Mouse (Mus musculus) spleen, adult 2 months (tissue): ENCODE results near the gene Atp1b4. TPM values are rescaled to one million over a fixed set of nuclear protein-coding genes. Genes with fewer than 3 reads are reported as not detected.
"Not testable (repeated sequence)": the region's sequence is repeated elsewhere in the genome, so short reads cannot be mapped to it uniquely, and the experiment has no call there.

Experiments used
- DNase-seq, 2 experiments: peaks; one replicate each; pipeline versions ENCODE4 v3.0.0 to v3.0.0-alpha.2; 2012 to 2021; ENCODE audit warnings: low spot score in 2 of 2, low read depth in 1 of 2
- H3K27ac ChIP-seq: fragments of 200-500 bp; 2 replicates; pipeline ENCODE4 v1.5.1; 2012; ENCODE audit warnings: low read length, inconsistent platforms; ENCODE audit not compliant: insufficient read depth
- H3K27me3 ChIP-seq: fragments of 200-500 bp; 2 replicates; pipeline ENCODE4 v1.6.1; 2012; ENCODE audit warnings: mild to moderate bottlenecking, moderate library complexity, low read length, inconsistent platforms; ENCODE audit not compliant: control insufficient read depth, insufficient read depth
- H3K36me3 ChIP-seq: fragments of 200-500 bp; 2 replicates; pipeline ENCODE4 v1.6.1; 2012; ENCODE audit warnings: mild to moderate bottlenecking, low read length, inconsistent platforms; ENCODE audit not compliant: control insufficient read depth, insufficient read depth
- H3K4me1 ChIP-seq: fragments of 200-500 bp; 2 replicates; pipeline ENCODE4 v1.6.1; 2011; ENCODE audit warnings: inconsistent platforms; ENCODE audit not compliant: control insufficient read depth, insufficient read depth, insufficient read length
- H3K4me3 ChIP-seq: fragments of 200-500 bp; 2 replicates; pipeline ENCODE4 v1.5.1; 2011; ENCODE audit warnings: mild to moderate bottlenecking, inconsistent platforms; ENCODE audit not compliant: insufficient read depth, insufficient read length; ENCODE audit errors: extremely low read depth
- CTCF ChIP-seq: fragments of 200-500 bp; IDR thresholded peaks from 2 replicates; pipeline ENCODE4 v1.5.1; 2011; ENCODE audit warnings: mild to moderate bottlenecking, inconsistent platforms; ENCODE audit not compliant: insufficient read depth, insufficient read length, insufficient replicate concordance; ENCODE audit errors: extremely low read depth
- POLR2A ChIP-seq: fragments of 200-500 bp; IDR thresholded peaks from 2 replicates; pipeline ENCODE4 v1.6.1; 2011; ENCODE audit warnings: low read depth, low read length, inconsistent platforms
- whole genome bisulfite sequencing: fragments of 180-500 bp; shearing (Covaris S2); methylation state at CpG from one replicate; pipeline ENCODE4 v1.1.7; 2018; 5-methylcytosine and 5-hydroxymethylcytosine counted together
- polyA plus RNA-seq: library from polyadenylated mRNA; depleted of rRNA; stranded (reverse); fragments of >200 nt; gene quantifications from 2 replicates; pipeline ENCODE4 v1.2.3, GENCODE M21; 2012; rRNA removed

The Atp1b4 gene
- polyA plus RNA-seq, 1 experiment: not detected

DNA sequence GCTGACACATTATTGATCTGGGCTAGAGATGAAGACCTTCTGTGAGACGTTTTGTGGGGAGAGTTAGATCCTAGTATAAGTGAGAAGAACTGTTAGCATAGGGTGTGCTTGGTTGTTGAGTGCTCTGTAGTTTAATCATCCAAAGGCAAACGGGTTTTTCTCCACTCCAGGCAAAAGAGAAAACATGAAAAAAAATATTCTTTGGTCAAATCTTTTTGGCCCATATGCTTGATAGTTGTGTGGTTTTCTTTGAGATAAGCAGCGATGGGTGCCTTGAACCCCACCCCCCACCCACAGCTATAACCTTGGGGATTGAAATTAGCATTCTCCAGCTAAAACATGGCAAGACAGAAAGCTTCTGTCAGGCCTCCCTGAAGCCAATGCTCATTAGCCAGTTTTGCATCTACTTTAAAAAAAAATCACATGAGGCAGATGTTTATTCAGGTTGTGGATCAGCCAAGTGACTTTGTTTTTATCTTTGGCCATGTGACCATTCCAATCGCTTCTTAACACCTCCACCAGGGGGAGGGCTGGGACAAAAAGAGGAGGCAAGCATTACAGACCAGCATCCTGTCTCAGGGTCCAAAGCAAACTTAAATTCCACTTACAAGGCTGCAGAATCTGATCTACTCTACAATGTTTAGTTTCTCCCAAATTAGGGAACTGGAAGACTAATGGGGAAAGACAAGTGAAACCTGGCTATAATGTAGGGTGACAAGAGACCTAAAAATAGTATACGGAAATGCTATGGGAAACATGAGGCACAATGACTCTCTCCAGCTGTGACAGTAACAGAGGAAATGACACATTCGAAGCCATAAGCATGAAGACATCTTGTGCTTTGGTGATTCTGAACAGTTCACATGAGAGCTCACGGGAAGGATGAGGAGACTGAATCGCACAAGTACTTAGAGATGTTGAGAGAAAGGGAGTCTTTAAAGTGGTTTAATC lies 18.6 kb downstream of the Atp1b4 start:
- H3K36me3 ChIP-seq: no peaks in the 10 kb centered on the region
- H3K27me3 ChIP-seq: no peaks in the 10 kb centered on the region
- peak in 1 of 2 experiments; percentile 4 for DNase-seq
- no peaks in the 10 kb centered on the region for H3K4me1 ChIP-seq
- no peak overlapping the region for H3K27ac ChIP-seq
- TF ChIP-seq CTCF (no peak), POLR2A (no peak)
- WGBS: 47% methylated on average over 8 of the region's 8 CpGs
- no peak overlapping the region for H3K4me3 ChIP-seq

DNA sequence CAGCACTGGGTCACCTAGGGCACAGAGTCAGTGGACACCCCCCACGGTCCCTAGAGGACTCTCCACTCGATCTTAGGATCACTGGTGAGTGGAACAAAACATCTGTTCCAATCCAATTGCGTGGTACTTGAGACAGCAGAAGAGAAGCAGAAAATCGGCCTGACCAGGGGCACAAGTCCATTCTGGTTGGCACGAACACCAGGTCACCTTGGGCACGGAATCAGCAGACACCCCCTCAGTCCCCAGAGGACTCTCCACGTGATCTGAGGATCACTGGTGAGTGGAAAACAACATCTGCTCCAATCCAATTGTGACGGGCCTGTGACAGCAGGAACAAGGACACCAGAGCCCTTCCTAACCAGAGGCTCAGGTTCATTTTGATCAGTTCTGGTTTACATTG lies 46.0 kb downstream of the Atp1b4 start:
- no peak overlapping the region for H3K27ac ChIP-seq
- no peak overlapping the region for H3K4me3 ChIP-seq
- no peaks in the 10 kb centered on the region for H3K36me3 ChIP-seq
- WGBS: 70% methylated on average over 8 of the region's 8 CpGs
- DNase-seq: no peak
- TF ChIP-seq CTCF (no peak), POLR2A (no peak)
- no peaks in the 10 kb centered on the region for H3K4me1 ChIP-seq
- H3K27me3 ChIP-seq: no peaks in the 10 kb centered on the region

DNA sequence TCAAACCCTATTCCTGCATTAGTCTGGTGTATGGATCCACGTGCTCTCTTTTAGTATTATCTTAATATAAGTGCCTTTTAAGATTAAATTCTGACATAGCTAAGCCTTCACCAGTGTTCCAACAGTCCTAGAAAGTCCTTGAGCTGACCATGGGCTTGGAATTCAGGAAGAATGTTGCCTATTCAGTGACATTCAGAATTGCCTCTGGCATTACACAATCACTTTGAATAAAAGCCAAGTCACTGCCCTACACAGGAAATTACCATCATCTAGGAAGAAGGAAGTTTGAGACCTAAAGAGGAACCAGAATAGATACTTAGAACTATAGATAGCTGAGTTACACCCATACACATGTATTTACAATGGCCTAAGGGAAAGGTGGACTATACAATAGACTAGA lies 48.6 kb downstream of the Atp1b4 start:
- H3K4me3 ChIP-seq, H3K4me1 ChIP-seq, H3K27me3 ChIP-seq, H3K27ac ChIP-seq, DNase-seq, H3K36me3 ChIP-seq: not testable (repeated sequence)
- WGBS: 70% methylated on average over 1 of the region's 1 CpGs

DNA sequence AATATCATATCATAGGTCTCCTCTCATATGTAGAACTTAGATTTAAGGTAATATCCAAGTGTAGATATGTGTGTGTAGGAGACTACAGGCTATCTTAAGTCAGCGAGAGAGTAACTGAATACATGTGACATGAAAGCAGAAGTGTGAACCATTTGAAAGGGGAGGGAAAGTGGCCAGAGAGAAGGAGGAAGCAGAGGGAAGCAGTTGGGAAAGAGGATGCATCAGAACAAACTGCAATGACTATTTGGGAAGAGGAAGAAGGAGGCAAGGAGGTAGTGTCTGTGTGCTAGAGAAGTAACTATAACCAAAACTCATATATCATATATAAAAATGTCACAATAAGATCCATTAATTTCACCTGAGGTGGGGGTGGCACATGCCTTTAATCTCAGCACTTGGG lies 57.2 kb downstream of the Atp1b4 start:
- H3K4me1 ChIP-seq, H3K4me3 ChIP-seq, H3K27ac ChIP-seq, DNase-seq, H3K36me3 ChIP-seq, H3K27me3 ChIP-seq: not testable (repeated sequence)
- 62% methylated on average over 1 of the region's 1 CpGs for WGBS

Other genes starting within 250 kb of the Atp1b4 start
- not detected in 2 replicates for gene Rhox10, start 249.7 kb upstream of the Atp1b4 start, polyA plus RNA-seq
- not detected in 2 replicates for gene Rhox11, start 231.0 kb upstream of the Atp1b4 start, polyA plus RNA-seq
- not detected in 2 replicates for gene Rhox12, start 205.3 kb upstream of the Atp1b4 start, polyA plus RNA-seq
- gene Rhox13, start 195.0 kb upstream of the Atp1b4 start, polyA plus RNA-seq: not detected in 2 replicates
- gene Zbtb33, start 126.4 kb upstream of the Atp1b4 start, polyA plus RNA-seq: 2.7 and 2.9 TPM in 2 replicates
- 1.3 TPM in 2 replicates for gene Tmem255a, start 63.7 kb upstream of the Atp1b4 start, polyA plus RNA-seq
- gene Lamp2, start 140.3 kb downstream of the Atp1b4 start, polyA plus RNA-seq: 15.5 and 17.6 TPM in 2 replicates